Mouse (Mus musculus): ENCODE measurements around the gene Vax2.

The Vax2 gene

DNA sequence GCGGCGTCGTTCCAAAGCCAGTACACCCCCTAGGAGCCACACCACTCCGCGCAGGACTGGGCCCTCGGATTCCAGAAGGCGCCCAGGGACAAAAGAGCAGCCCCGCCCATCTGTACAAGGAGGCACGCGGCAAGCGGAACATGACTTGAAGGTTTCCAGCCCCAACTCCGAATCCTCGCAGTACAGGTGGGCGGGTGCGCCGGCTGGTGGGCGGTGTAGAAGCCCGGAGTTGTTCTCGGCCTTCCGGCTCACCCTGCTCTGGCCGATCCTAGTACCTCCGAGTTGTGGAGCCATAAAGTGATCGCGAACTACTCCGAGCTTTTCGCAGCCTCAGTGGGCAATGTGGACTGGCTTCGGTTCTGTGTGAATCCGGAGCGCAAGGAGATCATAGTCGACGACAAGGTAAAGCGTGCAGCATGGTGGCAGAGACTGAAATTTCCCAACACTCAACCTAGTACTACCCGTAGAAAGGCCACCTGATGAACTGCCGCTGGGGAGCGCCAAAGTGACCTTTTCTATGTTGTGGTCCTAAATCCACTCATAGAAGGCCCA, 51.9 kb downstream of the Vax2 start:
- peak; percentile 37 for DNase-seq

DNA sequence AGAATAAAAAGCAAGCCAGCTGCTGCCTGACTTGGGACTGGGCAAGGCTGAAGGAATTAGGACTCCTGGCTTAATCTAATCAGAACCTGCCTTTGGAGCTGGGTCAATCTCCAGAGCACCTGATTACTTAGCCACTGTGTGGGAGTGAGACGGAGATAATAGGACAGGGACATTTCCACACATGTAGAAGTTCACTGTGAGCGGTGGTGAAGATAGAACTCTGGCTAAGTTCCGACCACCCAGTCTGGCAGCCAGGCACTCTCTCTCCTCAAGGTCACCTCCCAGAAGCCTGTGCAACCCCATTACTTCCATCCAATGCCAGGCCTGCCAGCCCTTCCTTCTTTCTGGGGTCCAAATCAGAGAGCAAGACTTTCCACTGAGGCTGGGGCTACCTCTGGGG, 55.9 kb downstream of the Vax2 start:
- no peak for DNase-seq

- DNase-seq: no peak
Measured at GRCm38 (mm10) chr6:83768485-83768884, 57.4 kb downstream of the Vax2 start.

- DNase-seq: no peak
Measured at GRCm38 (mm10) chr6:83774126-83774525, 63.1 kb downstream of the Vax2 start.

GRCm38 (mm10) chr6:83774781-83775563, 63.9 kb downstream of the Vax2 start:
- no peak for DNase-seq

- DNase-seq: peak; percentile 90
Measured at GRCm38 (mm10) chr6:83775638-83776293, 64.7 kb downstream of the Vax2 start, which contains the start of gene Tex261. Gene Tex261, minus strand, starts transcription at chr6:83775813.

DNA sequence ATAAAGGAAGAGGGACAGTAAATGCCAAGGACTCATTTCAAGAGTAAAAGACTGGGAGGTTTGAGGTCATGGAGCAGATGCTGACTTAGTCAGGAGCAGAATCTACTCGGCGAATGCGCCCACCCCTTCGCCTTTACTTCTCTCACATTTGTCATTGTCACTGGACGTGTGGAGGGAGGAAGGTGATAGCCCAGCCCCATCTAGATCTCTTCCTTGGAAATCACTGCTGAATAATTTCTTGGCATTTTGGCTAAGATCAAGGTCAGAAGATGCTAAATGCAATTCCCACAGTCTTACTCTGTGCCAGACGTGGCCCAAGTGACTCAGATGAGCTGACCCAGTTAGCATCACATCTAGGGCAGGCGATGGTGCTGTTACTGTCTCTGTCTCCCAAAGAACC, 67.2 kb downstream of the Vax2 start:
- DNase-seq: no peak

DNA sequence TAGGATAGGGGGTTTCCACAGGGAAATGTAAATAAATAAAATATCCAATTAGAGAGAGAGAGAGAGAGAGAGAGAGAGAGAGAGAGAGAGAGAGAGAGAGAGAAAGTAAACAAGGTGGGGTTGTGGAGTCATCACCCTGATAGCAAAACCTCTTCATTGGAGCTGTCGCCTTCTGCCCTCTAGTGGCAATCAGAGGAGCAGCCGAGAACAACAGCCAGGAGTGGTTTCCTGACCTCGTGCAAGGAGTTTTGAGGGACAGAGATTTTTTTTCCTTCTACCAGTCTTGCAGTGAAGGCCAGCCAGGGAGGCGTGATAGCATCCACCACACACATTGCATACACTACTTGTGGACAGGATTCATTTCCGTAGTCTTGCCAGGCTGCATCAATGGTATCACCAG, 68.0 kb downstream of the Vax2 start:
- DNase-seq: peak; percentile 67

GRCm38 (mm10) chr6:83786426-83786825, 75.4 kb downstream of the Vax2 start:
- DNase-seq: no peak

Measured in kidney, adult 9 months (tissue).